Mouse (Mus musculus): ENCODE measurements at regions not wholly inside any gene's neighbourhood (a gene's known extent, or its start where the extent isn't known, plus 50 kb on each side); places are given as distances from the start of the nearest gene placed in this dataset.

GRCm38 (mm10) chr7:73206922-73207811 lies 168.1 kb upstream of the Rgma start:
- no peak overlapping the region for H3K27ac ChIP-seq (ENCODE audit: insufficient read depth, low read length)

GRCm38 (mm10) chr7:73208479-73208816 lies 166.9 kb upstream of the Rgma start:
- H3K36me3 ChIP-seq (ENCODE audit: control insufficient read depth, insufficient read depth, low read length, poor library complexity, severe bottlenecking) = no peaks in the 10 kb centered on the region
- no peak overlapping the region for H3K27ac ChIP-seq (ENCODE audit: insufficient read depth, low read length)
- H3K4me3 ChIP-seq (ENCODE audit: low read depth, low read length) = no peak overlapping the region
- TF ChIP-seq POLR2A (IDR thresholded peaks at IDR 0.05; ENCODE audit: insufficient read depth, low read length) (no peak), EP300 (IDR thresholded peaks at IDR 0.05; ENCODE audit: insufficient read depth, low read depth, low read length) (no peak), CTCF (IDR thresholded peaks at IDR 0.05; ENCODE audit: low read depth, low read length) (no peak)
- no peaks in the 10 kb centered on the region for H3K9me3 ChIP-seq (replicated peaks; ENCODE audit: control insufficient read depth, insufficient read depth, low read length, poor library complexity, severe bottlenecking)
- no peaks in the 10 kb centered on the region for H3K4me1 ChIP-seq (ENCODE audit: control insufficient read depth, insufficient read depth, low read length)
- no peak overlapping the region for H3K9ac ChIP-seq (ENCODE audit: low read depth, poor library complexity, severe bottlenecking)
- no peaks in the 10 kb centered on the region for H3K27me3 ChIP-seq (ENCODE audit: control insufficient read depth, insufficient read depth, low read length, poor library complexity, severe bottlenecking)

More at GRCm38 (mm10) chr7:73206922-73207811, 168.1 kb upstream of the Rgma start:
- Histone ChIP-seq H3K27me3 (ENCODE audit: control insufficient read depth, insufficient read depth, low read length, poor library complexity, severe bottlenecking) (no peaks in the 10 kb centered on the region), H3K36me3 (ENCODE audit: control insufficient read depth, insufficient read depth, low read length, poor library complexity, severe bottlenecking) (no peaks in the 10 kb centered on the region), H3K9ac (ENCODE audit: low read depth, poor library complexity, severe bottlenecking) (no peak overlapping the region), H3K4me1 (ENCODE audit: control insufficient read depth, insufficient read depth, low read length) (no peaks in the 10 kb centered on the region), H3K4me3 (ENCODE audit: low read depth, low read length) (no peak overlapping the region), H3K9me3 (replicated peaks; ENCODE audit: control insufficient read depth, insufficient read depth, low read length, poor library complexity, severe bottlenecking) (no peaks in the 10 kb centered on the region)
- TF ChIP-seq POLR2A (IDR thresholded peaks at IDR 0.05; ENCODE audit: insufficient read depth, low read length) (no peak), EP300 (IDR thresholded peaks at IDR 0.05; ENCODE audit: insufficient read depth, low read depth, low read length) (no peak), CTCF (IDR thresholded peaks at IDR 0.05; ENCODE audit: low read depth, low read length) (no peak)

- Histone ChIP-seq H3K4me1 (ENCODE audit: control insufficient read depth, insufficient read depth, low read length) (no peaks in the 10 kb centered on the region), H3K9ac (ENCODE audit: low read depth, poor library complexity, severe bottlenecking) (no peak overlapping the region), H3K36me3 (ENCODE audit: control insufficient read depth, insufficient read depth, low read length, poor library complexity, severe bottlenecking) (no peaks in the 10 kb centered on the region), H3K27me3 (ENCODE audit: control insufficient read depth, insufficient read depth, low read length, poor library complexity, severe bottlenecking) (no peaks in the 10 kb centered on the region), H3K27ac (ENCODE audit: insufficient read depth, low read length) (no peak overlapping the region), H3K4me3 (ENCODE audit: low read depth, low read length) (no peak overlapping the region), H3K9me3 (replicated peaks; ENCODE audit: control insufficient read depth, insufficient read depth, low read length, poor library complexity, severe bottlenecking) (no peaks in the 10 kb centered on the region)
- TF ChIP-seq POLR2A (IDR thresholded peaks at IDR 0.05; ENCODE audit: insufficient read depth, low read length) = no peak
- TF ChIP-seq EP300 (IDR thresholded peaks at IDR 0.05; ENCODE audit: insufficient read depth, low read depth, low read length) = no peak
- no peak for TF ChIP-seq CTCF (IDR thresholded peaks at IDR 0.05; ENCODE audit: low read depth, low read length)
These were observed 166.3 kb upstream of the Rgma start for GRCm38 (mm10) chr7:73208817-73209602.

- Histone ChIP-seq H3K4me1 (ENCODE audit: control insufficient read depth, insufficient read depth, low read length) (no peaks in the 10 kb centered on the region), H3K27ac (ENCODE audit: insufficient read depth, low read length) (no peak overlapping the region), H3K9ac (ENCODE audit: low read depth, poor library complexity, severe bottlenecking) (no peak overlapping the region), H3K9me3 (replicated peaks; ENCODE audit: control insufficient read depth, insufficient read depth, low read length, poor library complexity, severe bottlenecking) (no peaks in the 10 kb centered on the region), H3K4me3 (ENCODE audit: low read depth, low read length) (no peak overlapping the region), H3K27me3 (ENCODE audit: control insufficient read depth, insufficient read depth, low read length, poor library complexity, severe bottlenecking) (no peaks in the 10 kb centered on the region), H3K36me3 (ENCODE audit: control insufficient read depth, insufficient read depth, low read length, poor library complexity, severe bottlenecking) (no peaks in the 10 kb centered on the region)
- TF ChIP-seq CTCF (IDR thresholded peaks at IDR 0.05; ENCODE audit: low read depth, low read length) = no peak
- no peak for TF ChIP-seq POLR2A (IDR thresholded peaks at IDR 0.05; ENCODE audit: insufficient read depth, low read length)
- no peak for TF ChIP-seq EP300 (IDR thresholded peaks at IDR 0.05; ENCODE audit: insufficient read depth, low read depth, low read length)
These were observed 165.2 kb upstream of the Rgma start for GRCm38 (mm10) chr7:73210078-73210477.

GRCm38 (mm10) chr7:73222237-73222915 lies 152.9 kb upstream of the Rgma start:
- Histone ChIP-seq H3K4me3 (ENCODE audit: low read depth, low read length) (no peak overlapping the region), H3K36me3 (ENCODE audit: control insufficient read depth, insufficient read depth, low read length, poor library complexity, severe bottlenecking) (no peaks in the 10 kb centered on the region), H3K9me3 (replicated peaks; ENCODE audit: control insufficient read depth, insufficient read depth, low read length, poor library complexity, severe bottlenecking) (no peaks in the 10 kb centered on the region), H3K4me1 (ENCODE audit: control insufficient read depth, insufficient read depth, low read length) (no peaks in the 10 kb centered on the region), H3K27me3 (ENCODE audit: control insufficient read depth, insufficient read depth, low read length, poor library complexity, severe bottlenecking) (no peaks in the 10 kb centered on the region), H3K9ac (ENCODE audit: low read depth, poor library complexity, severe bottlenecking) (no peak overlapping the region), H3K27ac (ENCODE audit: insufficient read depth, low read length) (peak overlapping the region; percentile 69)
- peak; percentile 83 for TF ChIP-seq EP300 (IDR thresholded peaks at IDR 0.05; ENCODE audit: insufficient read depth, low read depth, low read length)
- TF ChIP-seq POLR2A (IDR thresholded peaks at IDR 0.05; ENCODE audit: insufficient read depth, low read length) = no peak
